Mouse (Mus musculus): Measurements from ENCODE around the gene Ptprt. TPM values are rescaled to one million over a fixed set of nuclear protein-coding genes. Genes with fewer than 3 reads are reported as not detected.

Ptprt gene
- polyA plus RNA-seq, 1 experiment from 2014 or later: 23.6 TPM

GRCm38 (mm10) chr2:162568308-162569100 lies 92.4 kb downstream of the Ptprt start:
- WGBS: 71% methylated on average over 6 of the region's 6 CpGs
- Histone ChIP-seq H3K9ac (replicated peaks; ENCODE audit: low read depth, low read length) (no peak overlapping the region), H3K4me3 (ENCODE audit: low read depth, low read length) (no peak overlapping the region), H3K9me3 (ENCODE audit: control insufficient read depth, low read length) (no peaks in the 10 kb centered on the region), H3K36me3 (ENCODE audit: control insufficient read depth, insufficient read depth, low read length) (no peaks in the 10 kb centered on the region), H3K27me3 (ENCODE audit: control insufficient read depth, insufficient read depth, low read length) (no peaks in the 10 kb centered on the region), H3K27ac (ENCODE audit: low read depth, low read length) (no peak overlapping the region), H3K4me1 (ENCODE audit: control insufficient read depth, insufficient read depth, low read length) (no peaks in the 10 kb centered on the region), H3K4me2 (ENCODE audit: low read depth, low read length) (no peak overlapping the region)
- no peak for ATAC-seq (ENCODE audit: low read depth)

- Histone ChIP-seq H3K4me2 (ENCODE audit: low read depth, low read length) (no peak overlapping the region), H3K4me3 (ENCODE audit: low read depth, low read length) (no peak overlapping the region), H3K9ac (replicated peaks; ENCODE audit: low read depth, low read length) (no peak overlapping the region), H3K9me3 (ENCODE audit: control insufficient read depth, low read length) (no peaks in the 10 kb centered on the region), H3K27ac (ENCODE audit: low read depth, low read length) (no peak overlapping the region), H3K36me3 (ENCODE audit: control insufficient read depth, insufficient read depth, low read length) (no peaks in the 10 kb centered on the region), H3K4me1 (ENCODE audit: control insufficient read depth, insufficient read depth, low read length) (no peaks in the 10 kb centered on the region), H3K27me3 (ENCODE audit: control insufficient read depth, insufficient read depth, low read length) (no peaks in the 10 kb centered on the region)
- ATAC-seq (ENCODE audit: low read depth): no peak
- WGBS: 70% methylated on average over 8 of the region's 8 CpGs
Observed at GRCm38 (mm10) chr2:162548312-162548711, 112.6 kb downstream of the Ptprt start.

GRCm38 (mm10) chr2:162531638-162532037 lies 129.3 kb downstream of the Ptprt start:
- ATAC-seq (ENCODE audit: low read depth): no peak
- H3K4me3 ChIP-seq (ENCODE audit: low read depth, low read length): no peak overlapping the region
- no peaks in the 10 kb centered on the region for H3K4me1 ChIP-seq (ENCODE audit: control insufficient read depth, insufficient read depth, low read length)
- H3K36me3 ChIP-seq (ENCODE audit: control insufficient read depth, insufficient read depth, low read length): no peaks in the 10 kb centered on the region
- H3K27me3 ChIP-seq (ENCODE audit: control insufficient read depth, insufficient read depth, low read length): no peaks in the 10 kb centered on the region
- no peak overlapping the region for H3K4me2 ChIP-seq (ENCODE audit: low read depth, low read length)
- H3K9me3 ChIP-seq (ENCODE audit: control insufficient read depth, low read length): no peaks in the 10 kb centered on the region; the same call in 1 of the 2 replicates
- H3K9ac ChIP-seq (replicated peaks; ENCODE audit: low read depth, low read length): no peak overlapping the region
- H3K27ac ChIP-seq (ENCODE audit: low read depth, low read length): no peak overlapping the region
- WGBS: 38% methylated on average over 7 of the region's 7 CpGs

- no peaks in the 10 kb centered on the region for H3K9me3 ChIP-seq (ENCODE audit: control insufficient read depth, low read length)
- H3K4me2 ChIP-seq (ENCODE audit: low read depth, low read length): no peak overlapping the region
- no peak overlapping the region for H3K4me3 ChIP-seq (ENCODE audit: low read depth, low read length)
- ATAC-seq (ENCODE audit: low read depth): no peak
- H3K36me3 ChIP-seq (ENCODE audit: control insufficient read depth, insufficient read depth, low read length): no peaks in the 10 kb centered on the region
- WGBS: 89% methylated on average over 3 of the region's 3 CpGs
- no peaks in the 10 kb centered on the region for H3K27me3 ChIP-seq (ENCODE audit: control insufficient read depth, insufficient read depth, low read length)
- no peak overlapping the region for H3K9ac ChIP-seq (replicated peaks; ENCODE audit: low read depth, low read length)
- H3K4me1 ChIP-seq (ENCODE audit: control insufficient read depth, insufficient read depth, low read length): no peaks in the 10 kb centered on the region
- no peak overlapping the region for H3K27ac ChIP-seq (ENCODE audit: low read depth, low read length)
Observed at GRCm38 (mm10) chr2:162528911-162529310, 132.0 kb downstream of the Ptprt start.

- H3K27ac ChIP-seq (ENCODE audit: low read depth, low read length): no peak overlapping the region
- no peaks in the 10 kb centered on the region for H3K9me3 ChIP-seq (ENCODE audit: control insufficient read depth, low read length)
- no peak overlapping the region for H3K9ac ChIP-seq (replicated peaks; ENCODE audit: low read depth, low read length)
- ATAC-seq (ENCODE audit: low read depth): no peak
- H3K4me1 ChIP-seq (ENCODE audit: control insufficient read depth, insufficient read depth, low read length): no peaks in the 10 kb centered on the region
- no peaks in the 10 kb centered on the region for H3K27me3 ChIP-seq (ENCODE audit: control insufficient read depth, insufficient read depth, low read length)
- no peaks in the 10 kb centered on the region for H3K36me3 ChIP-seq (ENCODE audit: control insufficient read depth, insufficient read depth, low read length)
- no peak overlapping the region for H3K4me2 ChIP-seq (ENCODE audit: low read depth, low read length)
- 75% methylated on average over 8 of the region's 8 CpGs for WGBS
- no peak overlapping the region for H3K4me3 ChIP-seq (ENCODE audit: low read depth, low read length)
Observed at GRCm38 (mm10) chr2:162515993-162516392, 145.0 kb downstream of the Ptprt start.

GRCm38 (mm10) chr2:162513072-162513471 lies 147.9 kb downstream of the Ptprt start:
- WGBS: 91% methylated on average over 4 of the region's 4 CpGs
- Histone ChIP-seq H3K27ac (ENCODE audit: low read depth, low read length) (no peak overlapping the region), H3K36me3 (ENCODE audit: control insufficient read depth, insufficient read depth, low read length) (no peaks in the 10 kb centered on the region), H3K9ac (replicated peaks; ENCODE audit: low read depth, low read length) (no peak overlapping the region), H3K4me2 (ENCODE audit: low read depth, low read length) (no peak overlapping the region), H3K4me1 (ENCODE audit: control insufficient read depth, insufficient read depth, low read length) (no peaks in the 10 kb centered on the region), H3K4me3 (ENCODE audit: low read depth, low read length) (no peak overlapping the region), H3K27me3 (ENCODE audit: control insufficient read depth, insufficient read depth, low read length) (no peaks in the 10 kb centered on the region), H3K9me3 (ENCODE audit: control insufficient read depth, low read length) (no peaks in the 10 kb centered on the region)
- ATAC-seq (ENCODE audit: low read depth): no peak

- ATAC-seq (ENCODE audit: low read depth): no peak
- Histone ChIP-seq H3K27ac (ENCODE audit: low read depth, low read length) (no peak overlapping the region), H3K4me3 (ENCODE audit: low read depth, low read length) (no peak overlapping the region), H3K9ac (replicated peaks; ENCODE audit: low read depth, low read length) (no peak overlapping the region), H3K27me3 (ENCODE audit: control insufficient read depth, insufficient read depth, low read length) (no peaks in the 10 kb centered on the region), H3K9me3 (ENCODE audit: control insufficient read depth, low read length) (no peaks in the 10 kb centered on the region), H3K4me2 (ENCODE audit: low read depth, low read length) (no peak overlapping the region), H3K36me3 (ENCODE audit: control insufficient read depth, insufficient read depth, low read length) (no peaks in the 10 kb centered on the region), H3K4me1 (ENCODE audit: control insufficient read depth, insufficient read depth, low read length) (no peaks in the 10 kb centered on the region)
- WGBS: 93% methylated on average over 1 of the region's 1 CpGs
Observed at GRCm38 (mm10) chr2:162512094-162512493, 148.9 kb downstream of the Ptprt start.

GRCm38 (mm10) chr2:162509016-162509415 lies 151.9 kb downstream of the Ptprt start:
- Histone ChIP-seq H3K9ac (replicated peaks; ENCODE audit: low read depth, low read length) (no peak overlapping the region), H3K4me3 (ENCODE audit: low read depth, low read length) (no peak overlapping the region), H3K4me2 (ENCODE audit: low read depth, low read length) (no peak overlapping the region), H3K27ac (ENCODE audit: low read depth, low read length) (no peak overlapping the region), H3K27me3 (ENCODE audit: control insufficient read depth, insufficient read depth, low read length) (no peaks in the 10 kb centered on the region), H3K36me3 (ENCODE audit: control insufficient read depth, insufficient read depth, low read length) (no peaks in the 10 kb centered on the region), H3K4me1 (ENCODE audit: control insufficient read depth, insufficient read depth, low read length) (no peaks in the 10 kb centered on the region), H3K9me3 (ENCODE audit: control insufficient read depth, low read length) (no peaks in the 10 kb centered on the region)
- no peak for ATAC-seq (ENCODE audit: low read depth)
- WGBS: 80% methylated on average over 5 of the region's 5 CpGs

GRCm38 (mm10) chr2:162507664-162508063 lies 153.3 kb downstream of the Ptprt start:
- no peaks in the 10 kb centered on the region for H3K4me1 ChIP-seq (ENCODE audit: control insufficient read depth, insufficient read depth, low read length)
- no peaks in the 10 kb centered on the region for H3K27me3 ChIP-seq (ENCODE audit: control insufficient read depth, insufficient read depth, low read length)
- no peak overlapping the region for H3K9ac ChIP-seq (replicated peaks; ENCODE audit: low read depth, low read length)
- H3K27ac ChIP-seq (ENCODE audit: low read depth, low read length): no peak overlapping the region
- ATAC-seq (ENCODE audit: low read depth): no peak
- H3K36me3 ChIP-seq (ENCODE audit: control insufficient read depth, insufficient read depth, low read length): no peaks in the 10 kb centered on the region
- H3K9me3 ChIP-seq (ENCODE audit: control insufficient read depth, low read length): no peaks in the 10 kb centered on the region
- no peak overlapping the region for H3K4me2 ChIP-seq (ENCODE audit: low read depth, low read length)
- no peak overlapping the region for H3K4me3 ChIP-seq (ENCODE audit: low read depth, low read length)
- WGBS: 31% methylated on average over 10 of the region's 10 CpGs

Data from neural tube, embryonic 14.5 days (tissue).